15 mouse cellular contexts compared by ENCODE assay signal in genomic region chr15:95701573-95701972, GRCm38 (mm10). TPM values are rescaled to one million over a fixed set of nuclear protein-coding genes. Genes with fewer than 3 reads are reported as not detected.
"Had no signal": no experiment of that assay in that cellular context is flagged by ENCODE, and none has a peak within 500 bp of the region (broad histone marks: within the 10 kb centered on the region; RNA-seq: fewer than 3 reads in every experiment).

No protein-coding gene starts in this region.

- H3K36me3 ChIP-seq: kidney, embryonic 15.5 days; limb, embryonic 10.5 days; liver, embryonic 15.5 days had no signal

- DNase-seq: kidney, adult 2 months; kidney, postnatal 25 days; lung, adult 2 months; lung, postnatal 36 days; right cerebral cortex, postnatal 4 days; spleen, adult 18-20 months; thymus, adult 18-20 months; thymus, postnatal 14 days had no signal

- H3K27me3 ChIP-seq: kidney, embryonic 15.5 days; liver, embryonic 15.5 days had no signal

- H3K27ac ChIP-seq: kidney, embryonic 15.5 days; left cerebral cortex, adult 2 months; limb, embryonic 10.5 days; liver, embryonic 15.5 days had no signal

- H3K4me2 ChIP-seq: kidney, embryonic 15.5 days; liver, embryonic 11.5 days; liver, embryonic 15.5 days had no signal

- H3K4me1 ChIP-seq: kidney, embryonic 15.5 days; liver, embryonic 15.5 days had no signal

- ATAC-seq: lung, postnatal 0 days had no signal

- H3K9me3 ChIP-seq: kidney, embryonic 15.5 days; limb, embryonic 10.5 days; liver, embryonic 15.5 days had no signal

- H3K4me3 ChIP-seq: kidney, embryonic 15.5 days; left cerebral cortex, adult 2 months; limb, embryonic 10.5 days; liver, embryonic 15.5 days had no signal

- H3K9ac ChIP-seq: kidney, embryonic 15.5 days; liver, embryonic 15.5 days had no signal

RNA-seq across cellular contexts. Expression of gene Dbx2, which starts 45.8 kb away (rescaled TPM):
- polyA plus RNA-seq: kidney, adult 2 months; liver, embryonic 11.5 days; liver, embryonic 15.5 days; lung, adult 2 months; lung, postnatal 0 days; stomach, embryonic 14.5 days had no signal
